Mouse (Mus musculus) myocyte (in vitro differentiated cells): Measurements from ENCODE around the gene Nr2f2.

ENCODE experiments used
- E2F4 ChIP-seq: IDR thresholded peaks from one replicate; pipeline ENCODE4 v1.6.1; 2011; ENCODE audit warnings: mild to moderate bottlenecking, control low read depth, moderate library complexity; ENCODE audit not compliant: insufficient read depth
- POLR2A ChIP-seq: IDR thresholded peaks from one replicate; pipeline ENCODE4 v1.6.1; 2011; ENCODE audit warnings: low read depth, mild to moderate bottlenecking, control low read depth, moderate library complexity; ENCODE audit not compliant: insufficient read length
- POLR2AphosphoS2 ChIP-seq: IDR thresholded peaks from one replicate; pipeline ENCODE4 v1.6.1; 2011; ENCODE audit warnings: low read depth, control low read depth; ENCODE audit not compliant: insufficient read length
- TCF12 ChIP-seq: IDR thresholded peaks from one replicate; pipeline ENCODE4 v1.6.1; 2011; ENCODE audit warnings: mild to moderate bottlenecking, control low read depth; ENCODE audit not compliant: poor library complexity, insufficient read depth, severe bottlenecking
- TCF3 ChIP-seq: IDR thresholded peaks from one replicate; pipeline ENCODE4 v1.6.1; 2011; ENCODE audit warnings: low read depth, control low read depth; ENCODE audit not compliant: insufficient read length
- USF1 ChIP-seq: IDR thresholded peaks from one replicate; pipeline ENCODE4 v1.6.1; 2011; ENCODE audit warnings: low read depth, mild to moderate bottlenecking, control low read depth, moderate library complexity

- no peak for TF ChIP-seq TCF3
- no peak for TF ChIP-seq USF1
- no peak for TF ChIP-seq E2F4
- no peak for TF ChIP-seq POLR2A
- TF ChIP-seq TCF12: no peak
- TF ChIP-seq POLR2AphosphoS2: no peak
These were observed 37.5 kb downstream of the Nr2f2 start for GRCm38 (mm10) chr7:70329037-70329516.
